24 mouse cellular contexts compared by ENCODE assay signal in genomic region chr8:26880177-26880576, GRCm38 (mm10).
A peak's percentile ranks its signal among the peaks of the same experiment; 100 is the strongest.
DNase-seq lines count a peak whose midpoint lies in the region; ATAC-seq lines count a peak whose summit lies in the region.
"Had no signal": no experiment of that assay in that cellular context is flagged by ENCODE, and none has a peak within 500 bp of the region (broad histone marks: within the 10 kb centered on the region; RNA-seq: fewer than 3 reads in every experiment).

No protein-coding gene starts in this region.

- no peak overlapping the region for H3K9ac ChIP-seq in heart, embryonic 12.5 days
- no peak overlapping the region for H3K9ac ChIP-seq in kidney, embryonic 16.5 days (replicated peaks; ENCODE audit: low read length)
- H3K9ac ChIP-seq: forebrain, embryonic 15.5 days; hindbrain, embryonic 15.5 days; kidney, embryonic 15.5 days; midbrain, embryonic 13.5 days; stomach, embryonic 15.5 days had no signal

- H3K4me2 ChIP-seq in heart, embryonic 12.5 days = no peak overlapping the region
- no peak overlapping the region for H3K4me2 ChIP-seq in kidney, embryonic 16.5 days (replicated peaks; ENCODE audit: low read depth, low read length)
- H3K4me2 ChIP-seq: forebrain, embryonic 15.5 days; hindbrain, embryonic 15.5 days; kidney, embryonic 15.5 days; midbrain, embryonic 13.5 days; stomach, embryonic 15.5 days had no signal

- H3K4me1 ChIP-seq in heart, embryonic 12.5 days (replicated peaks) = peaks cover 53% of the 10 kb centered on the region
- H3K4me1 ChIP-seq in kidney, embryonic 16.5 days (ENCODE audit: insufficient read depth, low read length) = peaks cover 4% of the 10 kb centered on the region; the same call in 1 of the 2 replicates
- H3K4me1 ChIP-seq in limb, embryonic 10.5 days = peaks cover 51% of the 10 kb centered on the region
- H3K4me1 ChIP-seq: forebrain, embryonic 15.5 days; hindbrain, embryonic 15.5 days; midbrain, embryonic 13.5 days had no signal

- intact Hi-C loops in heart, postnatal 14 days (cut with DNase I) = no loop called here

- H3K27ac ChIP-seq in heart, embryonic 12.5 days (ENCODE audit: poor library complexity, severe bottlenecking) = 0 out of 2 replicates have a peak overlapping the region, but pooled peaks have one; percentile 6
- no peak overlapping the region; the same call in 1 of the 2 replicates for H3K27ac ChIP-seq in kidney, embryonic 16.5 days (ENCODE audit: low read length)
- 0 out of 2 replicates have a peak overlapping the region, but pooled peaks have one; percentile 2 for H3K27ac ChIP-seq in limb, embryonic 10.5 days
- H3K27ac ChIP-seq: forebrain, embryonic 15.5 days; hindbrain, embryonic 15.5 days; kidney, embryonic 15.5 days; midbrain, embryonic 13.5 days; stomach, embryonic 15.5 days had no signal

- 0 out of 2 replicates have a peak, but pooled peaks have one; percentile 49 for ATAC-seq in heart, embryonic 12.5 days (ENCODE audit: insufficient number of reproducible peaks, low FRiP score)
- ATAC-seq in kidney, embryonic 16.5 days (ENCODE audit: low FRiP score, low TSS enrichment) = peak; percentile 27; the same call in 1 of the 2 replicates
- ATAC-seq: activated CD4-positive, CD25-positive, alpha-beta regulatory T cell, adult 4 months; forebrain, embryonic 15.5 days; midbrain, embryonic 13.5 days; Patski had no signal

- H3K4me3 ChIP-seq in heart, embryonic 12.5 days = no peak overlapping the region
- no peak overlapping the region for H3K4me3 ChIP-seq in kidney, embryonic 16.5 days (ENCODE audit: low read length)
- H3K4me3 ChIP-seq in limb, embryonic 10.5 days = no peak overlapping the region
- H3K4me3 ChIP-seq: embryonic facial prominence, embryonic 10.5 days; forebrain, embryonic 15.5 days; hindbrain, embryonic 15.5 days; kidney, embryonic 15.5 days; midbrain, embryonic 13.5 days; stomach, embryonic 15.5 days had no signal

- no peaks in the 10 kb centered on the region for H3K9me3 ChIP-seq in heart, embryonic 12.5 days (replicated peaks)
- no peaks in the 10 kb centered on the region for H3K9me3 ChIP-seq in kidney, embryonic 16.5 days (ENCODE audit: low read length)
- H3K9me3 ChIP-seq in limb, embryonic 10.5 days (replicated peaks) = no peaks in the 10 kb centered on the region
- H3K9me3 ChIP-seq: embryonic facial prominence, embryonic 10.5 days; forebrain, embryonic 15.5 days; G1E; hindbrain, embryonic 15.5 days; kidney, embryonic 15.5 days; midbrain, embryonic 13.5 days; stomach, embryonic 15.5 days had no signal

- H3K27me3 ChIP-seq in heart, embryonic 12.5 days (replicated peaks) = no peaks in the 10 kb centered on the region
- no peaks in the 10 kb centered on the region for H3K27me3 ChIP-seq in kidney, embryonic 16.5 days (ENCODE audit: insufficient read depth, low read length)
- H3K27me3 ChIP-seq in limb, embryonic 10.5 days (ENCODE audit: low read depth, poor library complexity, severe bottlenecking) = peaks cover 72% of the 10 kb centered on the region
- H3K27me3 ChIP-seq: forebrain, embryonic 15.5 days; hindbrain, embryonic 15.5 days; midbrain, embryonic 13.5 days; Patski; stomach, embryonic 15.5 days had no signal

- no peaks in the 10 kb centered on the region for H3K36me3 ChIP-seq in heart, embryonic 12.5 days
- no peaks in the 10 kb centered on the region for H3K36me3 ChIP-seq in kidney, embryonic 16.5 days (ENCODE audit: insufficient read depth, low read length)
- no peaks in the 10 kb centered on the region for H3K36me3 ChIP-seq in limb, embryonic 10.5 days
- H3K36me3 ChIP-seq: embryonic facial prominence, embryonic 10.5 days; forebrain, embryonic 15.5 days; G1E; hindbrain, embryonic 15.5 days; kidney, embryonic 15.5 days; midbrain, embryonic 13.5 days; stomach, embryonic 15.5 days had no signal

- DNase-seq in heart, postnatal 14 days = no peak
- DNase-seq in kidney, adult 9 months = no peak
- DNase-seq in ES-CJ7 (ENCODE audit: low read depth, low spot score) = peak; percentile 10
- DNase-seq in limb, embryonic 10.5 days (ENCODE audit: low spot score) = no peak
- no peak for DNase-seq in frontal cortex, postnatal 14 days (ENCODE audit: low spot score in 2 of 2)
- DNase-seq: adrenal gland, postnatal 14 days; cerebellum, adult 9-10 months; gastrocnemius, postnatal 14 days; layer of hippocampus, adult 9-11 months; left cerebral cortex, postnatal 4 days; liver; thymus, adult 18-20 months; thymus, postnatal 36 days had no signal

- WGBS in heart, embryonic 12.5 days = 52% methylated on average over 7 of the region's 7 CpGs
- 76% methylated on average over 7 of the region's 7 CpGs for WGBS in kidney, embryonic 16.5 days
- WGBS in limb, embryonic 10.5 days = 76% methylated on average over 7 of the region's 7 CpGs
